Mouse (Mus musculus) cortical plate, adult 2 months (tissue): ENCODE data around the gene Mfsd6l.

Source experiments
- CTCF ChIP-seq: fragments of 200-500 bp; IDR thresholded peaks from 2 replicates; pipeline ENCODE4 v1.5.1; 2011; ENCODE audit warnings: mild to moderate bottlenecking, control low read depth, low read length; ENCODE audit not compliant: insufficient read depth; ENCODE audit errors: extremely low read depth
- POLR2A ChIP-seq: fragments of 200-500 bp; IDR thresholded peaks from 2 replicates; pipeline ENCODE4 v1.6.1; 2011; ENCODE audit warnings: mild to moderate bottlenecking, low read length, control low read depth; ENCODE audit not compliant: insufficient read depth; ENCODE audit errors: extremely low read depth

DNA sequence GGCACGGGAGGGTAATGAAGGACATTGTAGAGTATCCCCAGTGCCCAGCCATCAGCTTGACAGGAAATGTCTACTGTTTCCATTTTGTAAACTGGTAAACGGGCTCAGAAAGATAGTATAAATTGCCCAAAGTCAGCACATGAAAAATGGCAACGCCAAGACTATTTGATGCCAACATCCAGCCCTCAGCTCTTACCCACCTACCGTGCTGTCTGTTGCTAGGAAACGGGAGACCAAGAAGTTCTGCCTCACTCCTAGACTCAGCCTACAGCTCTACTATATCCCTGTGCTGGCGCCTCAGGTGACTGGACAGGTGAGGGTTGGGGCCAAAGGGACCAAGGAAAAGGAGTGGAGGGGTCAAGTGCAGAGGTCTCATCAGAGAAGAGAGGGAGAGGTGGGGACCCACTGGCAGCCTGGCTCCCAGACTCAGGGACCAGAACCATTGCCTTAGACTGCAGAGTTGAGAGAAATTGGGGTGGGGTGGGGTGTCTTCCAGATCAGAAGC, 22.0 kb upstream of the Mfsd6l start:
- TF ChIP-seq CTCF = no peak
- no peak for TF ChIP-seq POLR2A
